Mouse (Mus musculus) activated CD4-positive, CD25-positive, alpha-beta regulatory T cell, adult 4 months (primary cell): ENCODE results near the gene Gm9964. TPM values are rescaled to one million over a fixed set of nuclear protein-coding genes. Genes with fewer than 3 reads are reported as not detected.
"Not testable (repeated sequence)": the region's sequence is repeated elsewhere in the genome, so short reads cannot be mapped to it uniquely, and the experiment has no call there.

ENCODE experiments used
- ATAC-seq: one replicate; pipeline ENCODE4 v1.8.0; 2017
- polyA plus RNA-seq, 2 experiments: library from polyadenylated mRNA; unstranded; fragments of 100-300 nt; shearing (Covaris generic); gene quantifications; one replicate each; pipeline ENCODE4 v1.2.1; 2017

Gm9964 gene
- polyA plus RNA-seq, result not detected

- no peak for ATAC-seq
These were observed at the start of gene Gm9964 for GRCm38 (mm10) chr11:79296856-79297491. Gene Gm9964 (minus strand): TSS chr11:79296906.

GRCm38 (mm10) chr11:79339808-79340781, 43.4 kb upstream of the Gm9964 start:
- peak; percentile 29 for ATAC-seq

- ATAC-seq, result peak; percentile 70
These were observed 42.6 kb upstream of the Gm9964 start, which contains the start of gene Nf1 for GRCm38 (mm10) chr11:79339234-79339807. Gene Nf1 (plus strand): TSS chr11:79339693.

- no peak for ATAC-seq
These were observed 41.9 kb upstream of the Gm9964 start for GRCm38 (mm10) chr11:79338621-79339020.

- no peak for ATAC-seq
These were observed 40.1 kb upstream of the Gm9964 start for GRCm38 (mm10) chr11:79336722-79337267.

- ATAC-seq, result no peak
These were observed 38.4 kb upstream of the Gm9964 start for GRCm38 (mm10) chr11:79335077-79335476.

- no peak for ATAC-seq
These were observed 32.9 kb upstream of the Gm9964 start for GRCm38 (mm10) chr11:79329585-79329984.

- ATAC-seq, result no peak
These were observed 31.4 kb upstream of the Gm9964 start for GRCm38 (mm10) chr11:79328060-79328459.

- ATAC-seq, result no peak
These were observed 30.4 kb upstream of the Gm9964 start for GRCm38 (mm10) chr11:79327106-79327505.

GRCm38 (mm10) chr11:79325663-79326062, 29.0 kb upstream of the Gm9964 start:
- ATAC-seq, result no peak

GRCm38 (mm10) chr11:79323985-79324685, 27.4 kb upstream of the Gm9964 start:
- no peak for ATAC-seq

GRCm38 (mm10) chr11:79319807-79320206, 23.1 kb upstream of the Gm9964 start:
- no peak for ATAC-seq

- ATAC-seq, result no peak
These were observed 20.2 kb upstream of the Gm9964 start for GRCm38 (mm10) chr11:79316807-79317345.

- no peak for ATAC-seq
These were observed 13.8 kb upstream of the Gm9964 start for GRCm38 (mm10) chr11:79310467-79310866.

- ATAC-seq, result no peak
These were observed 11.0 kb upstream of the Gm9964 start for GRCm38 (mm10) chr11:79307560-79308200.

- no peak for ATAC-seq
These were observed 10.3 kb upstream of the Gm9964 start for GRCm38 (mm10) chr11:79306996-79307395.

GRCm38 (mm10) chr11:79306510-79306909, 9.8 kb upstream of the Gm9964 start:
- no peak for ATAC-seq

- no peak for ATAC-seq
These were observed 9.1 kb upstream of the Gm9964 start for GRCm38 (mm10) chr11:79305697-79306340.

GRCm38 (mm10) chr11:79304245-79304644, 7.5 kb upstream of the Gm9964 start:
- ATAC-seq, result not testable (repeated sequence)

- no peak for ATAC-seq
These were observed 6.4 kb upstream of the Gm9964 start for GRCm38 (mm10) chr11:79303109-79303508.
